Mouse (Mus musculus) retina, postnatal 1 day (tissue): ENCODE results near the gene Dmbt1.
"Not testable (repeated sequence)": the region's sequence is repeated elsewhere in the genome, so short reads cannot be mapped to it uniquely, and the experiment has no call there.

ENCODE experiments used
- DNase-seq: peaks from one replicate; pipeline ENCODE4 v3.0.0-alpha.2; 2012

The Dmbt1 gene

DNA sequence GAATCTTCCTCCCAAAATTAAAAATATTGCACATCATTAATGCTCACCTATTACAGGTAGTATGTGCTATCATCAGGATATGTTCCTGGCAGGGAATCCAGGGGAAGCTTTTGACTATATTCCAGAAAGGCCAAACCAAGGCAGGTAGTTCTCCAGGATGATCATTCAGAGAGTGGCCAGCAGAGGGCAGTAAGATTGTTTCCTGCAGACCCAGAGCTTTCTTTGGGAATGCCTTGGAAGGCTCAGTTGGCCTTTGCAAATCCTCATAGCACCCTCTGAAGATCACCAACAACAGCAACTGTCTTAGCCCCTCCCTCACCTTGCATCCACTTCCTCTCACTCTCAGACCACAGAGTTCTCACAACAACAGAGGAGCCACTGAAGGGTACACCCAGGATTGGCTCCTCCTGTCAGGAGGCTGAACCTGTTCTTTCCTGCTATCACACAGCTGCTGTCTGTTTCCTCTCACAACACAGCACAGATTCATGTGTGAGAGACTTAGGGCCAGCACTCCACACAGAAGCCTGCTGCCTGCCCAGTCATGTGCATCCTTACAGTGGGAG lies 23.0 kb downstream of the Dmbt1 start:
- DNase-seq, result peak; percentile 39

DNA sequence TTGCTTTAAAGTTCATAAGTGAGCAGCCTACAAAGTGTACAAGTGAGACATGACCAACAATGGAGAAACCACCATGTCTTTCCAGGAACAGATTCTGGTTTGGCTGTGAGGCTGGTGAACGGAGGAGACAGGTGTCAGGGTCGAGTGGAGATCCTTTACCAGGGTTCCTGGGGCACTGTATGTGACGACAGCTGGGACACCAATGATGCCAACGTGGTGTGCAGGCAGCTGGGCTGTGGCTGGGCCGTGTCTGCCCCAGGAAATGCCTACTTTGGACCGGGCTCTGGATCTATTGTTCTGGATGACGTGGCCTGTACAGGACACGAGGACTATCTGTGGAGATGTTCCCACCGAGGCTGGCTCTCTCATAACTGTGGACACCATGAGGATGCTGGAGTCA lies 26.1 kb downstream of the Dmbt1 start:
- DNase-seq, result not testable (repeated sequence)

DNA sequence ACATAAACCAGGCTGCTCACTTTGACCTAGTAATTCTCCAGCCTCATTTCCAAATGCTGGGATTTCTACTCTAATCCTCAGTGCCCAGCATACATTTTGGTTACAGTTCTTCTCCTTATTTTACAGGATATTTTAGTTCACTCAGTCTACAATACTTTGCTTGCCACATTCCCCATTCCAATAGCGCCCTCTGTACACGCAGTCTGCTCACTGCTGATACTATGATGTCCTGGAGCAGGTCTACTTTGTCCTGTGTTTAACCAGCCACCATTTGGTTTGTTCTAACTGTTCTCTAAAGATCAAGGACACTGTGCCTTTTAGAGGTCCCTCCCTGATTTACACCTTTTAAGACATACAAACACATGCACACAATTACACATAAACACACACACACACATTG lies 28.0 kb downstream of the Dmbt1 start:
- DNase-seq, result not testable (repeated sequence)

DNA sequence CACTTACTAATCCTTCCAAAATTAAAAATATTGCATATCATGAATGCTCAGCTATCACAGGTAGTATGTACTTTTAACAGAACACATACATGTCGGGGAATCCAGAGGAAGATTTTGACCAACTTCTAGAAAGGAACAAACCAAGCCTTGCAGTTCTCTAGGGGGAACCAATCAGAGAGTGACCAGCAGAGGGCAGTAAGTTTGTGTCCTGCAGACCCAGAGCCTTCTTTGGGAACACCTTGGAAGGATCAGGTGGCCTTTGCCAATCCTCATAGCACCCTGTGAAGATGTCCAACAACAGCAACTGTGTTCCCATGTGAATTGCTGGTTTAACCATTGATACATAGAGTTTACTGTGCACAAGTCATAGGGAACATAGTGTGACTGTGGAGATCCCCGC lies 30.7 kb downstream of the Dmbt1 start:
- no peak for DNase-seq

DNA sequence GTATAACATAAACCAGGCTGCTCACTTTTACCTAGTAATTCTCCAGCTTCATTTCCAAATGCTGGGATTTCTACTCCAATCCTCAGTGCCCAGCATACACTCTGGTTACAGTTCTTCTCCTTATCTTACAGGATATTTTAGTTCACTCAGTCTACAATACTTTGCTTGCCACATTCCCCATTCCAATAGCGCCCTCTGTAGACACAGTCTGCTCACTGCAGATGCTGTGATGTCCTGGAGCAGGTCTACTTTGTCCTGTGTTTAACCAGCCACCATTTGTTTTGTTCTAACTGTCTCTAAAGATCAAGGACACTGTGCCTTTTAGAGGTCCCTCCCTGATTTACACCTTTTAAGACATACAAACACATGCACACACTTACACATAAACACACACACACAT lies 36.3 kb downstream of the Dmbt1 start:
- DNase-seq, result peak; percentile 30

DNA sequence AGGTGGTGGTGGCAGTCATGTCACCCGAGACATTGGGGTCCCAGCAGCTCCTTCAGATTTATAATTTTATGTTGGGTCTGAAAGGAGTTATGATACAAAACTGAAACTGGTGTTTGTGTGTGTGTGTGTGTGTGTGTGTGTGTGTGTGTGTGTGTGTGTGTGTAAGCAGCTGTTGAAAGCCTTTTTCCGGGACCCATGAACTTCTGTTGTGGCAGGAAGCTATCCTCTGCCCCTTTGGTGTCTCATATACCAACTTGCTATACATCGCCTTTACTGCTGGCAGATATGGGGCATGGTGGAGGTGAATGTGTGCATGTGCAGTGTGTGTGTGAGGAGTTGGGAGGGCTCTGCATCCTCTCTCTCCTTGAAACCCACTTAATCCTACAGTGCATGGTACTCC lies 41.6 kb downstream of the Dmbt1 start:
- not testable (repeated sequence) for DNase-seq

DNA sequence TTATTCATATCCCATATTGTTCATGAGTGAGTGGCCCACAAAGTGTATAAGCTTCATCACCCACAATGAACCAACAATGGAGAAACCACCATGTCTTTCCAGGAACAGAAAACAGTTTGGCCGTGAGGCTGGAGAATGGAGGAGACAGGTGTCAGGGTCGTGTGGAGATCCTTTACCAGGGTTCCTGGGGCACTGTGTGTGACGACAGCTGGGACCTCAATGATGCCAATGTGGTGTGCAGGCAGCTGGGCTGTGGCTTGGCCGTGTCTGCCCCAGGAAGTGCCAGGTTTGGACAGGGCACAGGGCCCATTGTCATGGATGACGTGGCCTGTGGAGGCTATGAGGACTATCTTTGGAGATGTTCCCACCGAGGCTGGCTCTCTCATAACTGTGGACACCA lies 42.2 kb downstream of the Dmbt1 start:
- not testable (repeated sequence) for DNase-seq

DNA sequence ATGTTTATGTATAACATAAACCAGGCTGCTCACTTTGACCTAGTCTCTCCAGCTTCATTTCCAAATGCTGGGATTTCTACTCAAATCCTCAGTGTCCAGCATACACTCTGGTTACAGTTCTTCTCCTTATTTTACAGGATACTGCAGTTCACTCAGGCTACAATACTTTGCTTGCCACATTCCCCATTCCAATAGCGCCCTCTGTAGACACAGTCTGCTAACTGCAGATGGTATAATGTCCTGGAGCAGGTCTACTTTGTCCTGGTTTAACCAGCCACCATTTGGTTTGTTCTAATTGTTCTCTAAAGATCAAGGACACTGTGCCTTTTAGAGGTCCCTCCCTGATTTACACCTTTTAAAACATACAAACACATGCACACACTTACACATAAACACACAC lies 44.1 kb downstream of the Dmbt1 start:
- peak; percentile 50 for DNase-seq

DNA sequence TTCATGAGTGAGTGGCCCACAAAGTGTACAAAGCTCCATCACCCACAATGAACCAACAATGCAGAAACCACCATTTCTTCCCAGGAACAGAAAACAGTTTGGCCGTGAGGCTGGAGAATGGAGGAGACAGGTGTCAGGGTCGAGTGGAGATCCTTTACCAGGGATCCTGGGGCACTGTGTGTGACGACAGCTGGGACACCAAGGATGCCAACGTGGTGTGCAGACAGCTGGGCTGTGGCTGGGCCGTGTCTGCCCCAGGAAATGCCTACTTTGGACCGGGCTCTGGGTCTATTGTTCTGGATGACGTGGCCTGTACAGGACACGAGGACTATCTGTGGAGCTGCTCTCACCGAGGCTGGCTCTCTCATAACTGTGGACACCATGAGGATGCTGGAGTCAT lies 50.5 kb downstream of the Dmbt1 start:
- DNase-seq, result not testable (repeated sequence)

DNA sequence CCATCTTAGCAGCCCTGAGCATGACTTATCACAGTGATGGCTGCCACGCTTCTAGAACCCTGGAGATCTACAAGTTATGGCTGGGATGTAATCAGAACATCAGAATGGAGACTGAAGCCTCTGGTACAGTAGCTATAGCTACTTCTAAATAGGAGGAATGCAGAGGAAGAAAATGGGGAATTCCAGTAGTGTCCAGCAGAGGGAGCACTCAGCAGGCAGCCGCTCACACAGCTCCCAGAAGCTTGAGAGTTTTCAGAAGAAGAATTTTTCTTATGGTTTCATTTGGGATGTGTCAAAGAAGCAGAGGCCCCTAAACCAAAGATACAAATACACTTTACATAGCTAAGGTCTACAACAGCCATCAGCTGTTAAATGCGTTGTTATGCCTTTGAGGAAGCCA lies 80.6 kb downstream of the Dmbt1 start:
- DNase-seq, result peak; percentile 61

DNA sequence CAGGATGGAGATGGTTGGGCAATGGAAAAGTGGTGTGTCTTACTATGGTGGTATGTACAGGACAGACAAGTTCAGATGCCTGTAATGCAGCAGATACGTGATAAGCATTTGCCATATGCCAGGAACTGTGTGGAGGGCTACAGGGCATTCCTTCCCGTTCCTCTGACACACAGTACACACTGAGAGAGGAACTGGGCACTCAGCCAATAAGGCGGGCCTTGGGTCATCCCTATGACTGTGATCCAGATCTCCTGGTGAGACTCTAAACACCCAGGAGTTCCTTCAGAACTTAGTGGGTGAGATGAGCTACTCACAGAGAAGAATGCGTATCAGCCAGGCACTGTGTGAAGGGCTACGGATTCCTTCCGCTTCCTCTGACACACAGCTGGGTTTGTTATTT lies 81.8 kb downstream of the Dmbt1 start:
- DNase-seq, result peak; percentile 15

DNA sequence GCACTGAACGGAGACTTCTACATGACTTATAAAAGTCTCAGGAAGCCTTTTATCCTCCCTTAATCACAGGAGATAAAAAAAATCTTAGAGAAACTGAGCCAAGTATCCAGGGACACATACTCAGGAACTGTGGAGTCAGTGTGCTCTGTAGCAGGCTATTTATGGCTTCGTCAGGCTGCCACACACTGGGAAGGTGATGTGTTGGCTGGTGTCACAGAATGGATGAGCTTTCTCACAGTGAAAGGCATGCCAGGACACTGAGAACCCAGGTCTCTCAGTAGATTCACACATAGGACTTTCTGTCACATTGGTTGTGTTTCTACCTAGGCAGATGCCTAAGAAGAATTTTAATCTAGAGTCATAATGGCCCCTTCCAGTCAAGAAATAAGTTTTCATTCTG lies 82.6 kb downstream of the Dmbt1 start:
- no peak for DNase-seq

DNA sequence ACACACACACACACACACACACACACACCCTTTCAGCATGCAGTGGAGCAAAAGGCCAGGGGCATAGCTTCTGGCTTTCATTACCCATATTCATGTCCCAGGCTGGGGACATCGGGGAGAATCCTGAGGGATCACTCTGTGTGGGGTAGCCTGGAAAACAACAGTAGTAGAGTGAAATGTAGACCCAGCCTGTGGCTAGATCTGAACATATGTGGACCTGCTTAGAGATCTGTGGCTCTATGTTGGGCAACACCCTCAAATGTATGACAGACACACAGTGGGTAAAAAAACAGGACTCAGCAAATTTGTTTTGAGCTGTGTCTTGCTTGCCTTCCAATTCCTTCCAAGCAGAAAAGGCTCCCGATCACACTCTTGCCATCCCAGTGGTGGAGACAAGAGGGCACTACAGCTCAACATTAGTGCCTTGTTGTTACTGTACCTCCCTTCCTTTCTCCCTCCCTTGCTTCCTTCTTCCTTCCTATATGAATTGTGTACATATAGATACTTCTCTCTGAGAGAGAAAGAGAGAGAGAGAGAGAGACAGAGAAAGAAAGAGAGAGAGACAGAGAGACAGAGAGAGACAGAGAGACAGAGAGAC lies 90.5 kb downstream of the Dmbt1 start:
- no peak for DNase-seq

DNA sequence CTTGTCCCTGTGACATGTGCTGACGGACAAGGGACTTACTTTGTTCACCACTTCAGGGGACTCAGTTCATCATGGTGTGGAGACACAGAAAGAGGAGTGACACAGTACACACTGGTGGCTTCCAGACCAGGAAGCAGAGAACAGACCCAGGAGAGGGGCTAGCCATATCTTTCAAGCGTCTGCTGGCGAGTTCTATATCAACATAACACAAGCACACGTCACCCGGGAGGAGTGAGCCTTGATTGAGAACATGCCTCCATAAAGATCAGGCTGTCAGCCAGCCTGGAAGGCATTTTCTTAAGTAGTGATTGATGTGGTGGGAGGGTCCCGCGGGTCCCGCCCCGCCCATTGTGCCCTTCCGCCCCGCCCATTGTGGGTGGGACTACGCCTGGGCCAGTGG lies 98.2 kb downstream of the Dmbt1 start:
- no peak for DNase-seq

DNA sequence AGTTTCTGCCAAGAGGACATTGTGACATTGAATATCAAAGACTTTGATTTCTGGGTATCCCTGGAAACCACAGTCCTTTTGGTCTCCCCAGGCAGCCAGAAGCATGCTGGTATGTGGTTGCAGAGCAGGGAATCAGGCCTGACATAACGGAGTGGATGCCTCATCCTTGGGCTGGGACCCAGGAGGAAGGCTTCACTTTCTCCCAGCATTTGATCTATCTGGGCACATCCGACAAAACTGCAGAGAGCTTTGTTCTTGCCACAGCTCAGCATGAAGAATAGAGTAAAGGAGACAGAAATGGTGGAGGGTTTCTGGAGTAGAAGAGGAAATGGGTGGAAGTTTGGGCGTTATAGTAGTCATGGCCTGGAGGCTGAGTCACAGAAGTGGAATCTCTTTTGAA lies 101.3 kb downstream of the Dmbt1 start:
- DNase-seq, result no peak

DNA sequence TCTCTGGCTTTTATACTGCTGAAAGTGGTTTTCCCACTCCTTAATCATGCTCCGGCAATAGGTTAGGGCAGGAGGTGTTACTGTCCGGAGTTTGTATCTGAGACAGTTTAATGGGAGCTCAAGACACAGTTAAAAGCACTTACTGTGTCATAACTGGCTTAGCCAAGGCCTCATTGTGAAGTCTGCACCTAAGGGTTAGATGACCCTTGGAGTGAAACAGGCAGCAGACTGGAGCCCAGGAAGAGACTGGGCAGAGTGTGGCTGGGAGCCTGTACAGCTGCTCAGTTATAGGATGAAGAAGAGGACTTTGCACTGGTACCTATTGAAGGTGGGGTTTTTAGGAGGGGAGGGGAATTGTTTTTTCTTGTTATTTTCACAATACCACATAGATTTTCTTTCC lies 114.4 kb downstream of the Dmbt1 start, which contains the start of gene 4933402N03Rik:
Gene 4933402N03Rik (minus strand): TSS at position 101 of the 400 bp plus-strand sequence.
- DNase-seq, result no peak

DNA sequence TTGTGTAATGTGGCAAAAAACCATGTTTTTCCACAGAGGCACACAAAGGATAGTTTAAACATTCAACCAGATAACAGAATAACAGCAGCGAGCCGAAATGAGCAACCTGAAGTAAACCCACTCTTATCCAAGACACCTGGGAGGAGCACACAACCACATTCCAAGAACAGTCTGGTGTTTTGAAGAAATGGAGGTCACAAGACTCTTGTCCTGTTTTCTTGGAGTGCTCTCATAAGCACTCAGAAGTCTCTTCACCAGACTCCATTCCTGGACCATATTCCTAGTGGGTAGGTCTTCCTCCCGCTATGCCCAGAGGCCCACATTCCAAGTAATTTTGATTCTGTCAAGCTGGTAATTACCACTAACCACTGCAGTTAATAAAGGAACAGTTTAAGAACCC lies 118.3 kb downstream of the Dmbt1 start:
- no peak for DNase-seq

DNA sequence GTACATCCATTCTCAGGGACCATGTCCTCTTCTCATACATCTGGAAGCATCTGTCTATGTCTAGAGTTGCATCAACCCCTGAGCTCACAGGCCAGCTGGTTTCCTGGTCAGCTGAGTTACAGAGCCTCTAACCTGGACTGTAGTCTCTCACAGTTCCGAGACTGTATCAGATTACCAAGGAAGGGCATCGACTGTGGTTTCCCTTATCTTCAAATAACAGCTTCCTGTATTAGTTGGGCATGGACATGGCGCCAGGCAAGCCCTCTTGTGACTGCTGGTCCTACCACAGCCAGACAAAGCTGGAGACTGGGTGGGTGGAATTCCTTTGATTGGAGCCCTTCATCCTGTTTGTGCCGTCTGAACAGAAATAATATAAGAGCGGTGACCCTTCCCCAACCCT lies 121.2 kb downstream of the Dmbt1 start:
- no peak for DNase-seq

DNA sequence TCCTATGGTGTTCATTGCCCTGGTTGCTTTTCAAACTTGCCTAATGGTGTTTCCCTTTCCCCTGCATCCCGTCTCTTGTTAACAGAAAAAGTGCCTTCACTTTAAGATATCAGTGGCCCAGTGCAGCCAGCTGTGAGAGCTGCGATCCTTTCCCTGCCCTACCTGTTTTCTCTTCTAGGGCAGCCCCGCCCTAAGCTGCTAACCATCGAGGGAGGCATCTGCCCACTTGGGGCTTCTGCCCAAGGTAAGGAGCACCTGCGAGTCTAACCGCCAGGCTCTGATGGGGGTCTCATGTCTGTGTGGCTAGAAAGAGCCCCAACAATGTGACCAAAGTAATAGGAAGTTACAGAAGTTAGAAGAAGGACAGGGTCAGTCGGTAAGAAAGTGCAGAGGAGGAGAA lies 130.4 kb downstream of the Dmbt1 start:
- DNase-seq, result no peak

DNA sequence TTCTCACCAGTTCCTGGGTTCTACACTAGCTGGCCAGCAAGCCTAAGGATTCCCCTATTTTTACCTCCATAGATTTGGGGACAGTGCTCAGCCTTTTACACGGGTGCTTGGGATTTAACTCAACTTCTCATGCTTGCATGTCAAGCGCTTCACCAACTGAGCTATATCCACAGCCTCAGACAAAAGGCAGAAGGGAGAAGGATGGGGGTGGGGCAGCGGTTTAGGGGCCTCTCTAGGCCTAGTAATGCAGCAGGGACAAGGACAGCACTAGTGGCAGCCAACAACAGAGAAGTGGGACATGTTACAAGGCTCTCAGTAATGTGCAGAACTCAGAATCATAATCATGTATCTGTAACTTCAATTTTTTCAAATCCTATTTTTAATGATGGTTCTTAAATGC lies 135.9 kb downstream of the Dmbt1 start:
- no peak for DNase-seq

DNA sequence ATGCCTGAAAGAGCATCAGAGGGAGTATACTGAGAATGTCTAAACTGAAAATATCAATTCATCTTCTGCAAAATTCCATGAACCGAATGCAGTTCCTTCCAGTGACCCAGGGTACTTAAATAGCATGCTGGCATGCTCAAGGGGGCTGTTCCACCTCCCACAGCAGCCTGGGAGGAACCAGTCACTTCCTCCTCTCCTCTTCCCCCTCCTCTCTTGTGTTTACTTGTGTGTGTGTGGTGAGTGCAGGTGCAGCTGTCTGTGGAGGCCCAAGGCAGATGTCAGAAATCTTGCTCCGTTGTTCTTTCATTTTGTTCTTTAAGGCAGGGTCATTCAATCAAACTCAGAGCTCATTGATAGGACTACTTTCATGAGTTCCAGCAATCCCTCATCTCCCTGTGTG lies 137.2 kb downstream of the Dmbt1 start:
- no peak for DNase-seq
